Mouse (Mus musculus) intestine, postnatal 0 days (tissue): ENCODE measurements around the gene Hnrnph2. TPM values are rescaled to one million over a fixed set of nuclear protein-coding genes. Genes with fewer than 3 reads are reported as not detected.
A peak's percentile ranks its signal among the peaks of the same experiment; 100 is the strongest.

Experiments
- ATAC-seq: fragments of 200-750 bp; cut with Nextera tagmentation; 2 replicates; pipeline ENCODE4 v1.8.0; 2017; ENCODE audit warnings: mild to moderate bottlenecking, moderate TSS enrichment, moderate library complexity
- H3K27ac ChIP-seq: fragments of 300-500 bp; sonication (generic); 2 replicates; pipeline ENCODE4 v1.5.1; 2014; ENCODE audit warnings: mild to moderate bottlenecking, low read depth, low read length, moderate library complexity
- H3K27me3 ChIP-seq: fragments of 300-500 bp; sonication (generic); replicated peaks from 2 replicates; pipeline ENCODE4 v1.6.1; 2014; ENCODE audit warnings: low read length, mixed read lengths; ENCODE audit not compliant: control insufficient read depth, insufficient read depth
- H3K36me3 ChIP-seq: fragments of 300-500 bp; sonication (generic); 2 replicates; pipeline ENCODE4 v1.6.1; 2014; ENCODE audit warnings: mild to moderate bottlenecking, moderate library complexity; ENCODE audit not compliant: control insufficient read depth, insufficient read depth
- H3K4me1 ChIP-seq: fragments of 300-500 bp; sonication (generic); replicated peaks from 2 replicates; pipeline ENCODE4 v1.6.1; 2014; ENCODE audit warnings: antibody characterized with exemption, low read length, mixed read lengths; ENCODE audit not compliant: control insufficient read depth, insufficient read depth
- H3K4me2 ChIP-seq: fragments of 300-500 bp; sonication (generic); replicated peaks from 2 replicates; pipeline ENCODE4 v1.6.1; 2014; ENCODE audit warnings: low read depth, mild to moderate bottlenecking, moderate library complexity
- H3K4me3 ChIP-seq: fragments of 300-500 bp; sonication (generic); 2 replicates; pipeline ENCODE4 v1.5.1; 2014; ENCODE audit warnings: low read depth, low read length
- H3K9ac ChIP-seq: fragments of 300-500 bp; sonication (generic); 2 replicates; pipeline ENCODE4 v1.6.1; 2014; ENCODE audit warnings: mild to moderate bottlenecking, low read depth, low read length
- H3K9me3 ChIP-seq: fragments of 300-500 bp; sonication (generic); 2 replicates; pipeline ENCODE4 v1.6.1; 2016; ENCODE audit warnings: mixed run types; ENCODE audit not compliant: control insufficient read depth
- CTCF ChIP-seq: sonication (generic); IDR thresholded peaks from 2 replicates; pipeline ENCODE4 v1.5.1; 2016; ENCODE audit warnings: low read depth, mild to moderate bottlenecking, control low read depth, antibody characterized with exemption, moderate library complexity
- WGBS: fragments of 180-500 bp; shearing (Covaris S2); extraction: QIAGEN DNeasy Blood & Tissue Kit; methylation state at CpG from one replicate; pipeline ENCODE4 v1.1.7; 2014; 5-methylcytosine and 5-hydroxymethylcytosine counted together
- polyA plus RNA-seq: library from polyadenylated mRNA; unstranded; fragments of >200 nt; fragmentation: Nextera tagmentation; extraction: Ambion mirVana; gene quantifications from 2 replicates; pipeline ENCODE4 v1.2.1, GENCODE M21; 2015

The Hnrnph2 gene
- polyA plus RNA-seq = 81.7 and 88.7 TPM in 2 replicates

DNA sequence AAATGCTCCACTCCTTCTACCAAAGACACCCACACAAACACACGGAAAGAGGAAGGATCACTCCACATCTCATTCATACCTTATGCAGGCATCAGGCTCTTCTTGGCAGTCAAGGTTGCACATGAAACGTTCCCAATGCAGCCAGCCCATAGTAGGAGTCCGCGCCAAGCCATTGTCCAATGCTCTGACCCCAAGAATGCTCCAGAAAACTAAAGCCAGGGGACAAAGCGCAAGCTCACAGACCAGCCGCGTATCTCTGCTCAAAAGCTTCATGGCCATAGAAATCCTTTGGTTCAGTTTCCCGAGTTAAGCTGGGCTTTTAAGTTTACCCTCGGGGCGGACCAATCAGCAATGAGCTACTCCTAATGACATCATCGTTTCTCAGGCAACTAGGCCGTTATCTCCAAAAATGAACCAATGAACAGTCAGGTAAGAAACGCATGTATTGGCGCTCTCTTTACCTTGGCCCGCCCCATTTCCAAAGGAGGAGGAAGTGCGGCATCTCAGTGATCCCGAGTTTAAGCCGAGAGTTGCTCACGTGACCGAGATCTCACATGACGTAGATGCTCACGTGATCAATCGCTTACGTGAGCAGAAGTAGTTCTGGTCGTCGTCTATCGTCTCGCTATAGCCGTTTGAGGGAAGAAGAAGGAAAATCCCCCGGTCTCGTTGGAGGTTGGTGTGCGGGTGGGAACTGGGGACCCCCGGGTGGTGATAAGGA is at the start of gene Hnrnph2, which contains the start of gene Gla:
Gene Hnrnph2, plus strand, starts transcription at position 521 of the 721 bp plus-strand sequence.
Gene Gla, minus strand, starts transcription at position 467 of the 721 bp plus-strand sequence.
- 24% methylated on average over 33 of the region's 33 CpGs for WGBS
- H3K27ac ChIP-seq = peak within 1 kb of the TSS; percentile 88
- H3K4me3 ChIP-seq = peak within 1 kb of the TSS; percentile 57
- H3K9ac ChIP-seq = peak within 1 kb of the TSS; percentile 59
- H3K27me3 ChIP-seq = no peaks in the 10 kb centered on the region
- ATAC-seq = peak; percentile 99
- no peaks in the 10 kb centered on the region for H3K4me1 ChIP-seq
- H3K4me2 ChIP-seq = peak within 1 kb of the TSS; percentile 63
- H3K9me3 ChIP-seq = no peaks in the 10 kb centered on the region
- no peak for TF ChIP-seq CTCF
- H3K36me3 ChIP-seq = no peaks in the 10 kb centered on the region

DNA sequence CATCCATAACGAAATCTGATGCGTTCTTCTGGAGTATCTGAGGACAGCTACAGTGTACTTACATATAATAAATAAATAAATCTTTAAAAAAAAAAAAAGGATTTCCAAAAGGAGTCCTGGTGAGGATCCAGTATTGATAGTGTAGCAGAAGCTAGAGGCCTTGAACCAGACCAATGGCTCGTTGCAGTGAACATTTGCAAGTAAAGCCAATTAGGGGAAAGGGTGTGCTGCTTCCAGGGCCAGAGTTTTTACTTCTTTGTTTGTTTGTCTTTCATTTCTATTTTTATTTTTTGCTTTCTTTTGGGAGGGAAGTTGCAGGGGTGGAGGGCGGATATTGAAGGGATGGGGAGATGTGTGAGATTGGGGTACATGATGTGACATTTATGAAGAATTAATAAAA is 47.7 kb upstream of the Hnrnph2 start:
- TF ChIP-seq CTCF = no peak
- Histone ChIP-seq H3K27ac (no peak overlapping the region), H3K4me3 (no peak overlapping the region), H3K36me3 (no peaks in the 10 kb centered on the region), H3K9ac (no peak overlapping the region), H3K4me2 (no peak overlapping the region), H3K4me1 (no peaks in the 10 kb centered on the region), H3K27me3 (no peaks in the 10 kb centered on the region), H3K9me3 (no peaks in the 10 kb centered on the region)
- no peak for ATAC-seq
- WGBS = 75% methylated on average over 4 of the region's 4 CpGs

DNA sequence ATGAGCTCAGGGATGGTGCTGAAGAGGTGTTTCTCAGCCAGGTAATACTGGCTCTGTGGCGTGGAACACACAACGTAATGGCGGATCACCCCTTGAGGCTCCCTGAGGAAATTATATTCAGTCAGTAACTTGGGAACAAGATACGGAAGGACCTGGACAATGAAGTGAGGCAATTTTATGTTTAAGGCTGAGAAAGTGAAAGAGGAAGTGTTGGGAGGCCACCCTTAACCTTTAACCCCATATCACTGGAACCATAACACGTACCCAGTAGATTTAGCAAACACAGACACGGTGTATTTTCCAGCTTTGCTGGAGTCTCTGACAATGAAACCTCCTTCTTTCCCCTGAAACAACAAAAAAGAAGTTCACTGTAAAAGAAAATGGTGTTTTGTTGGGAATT is 46.6 kb upstream of the Hnrnph2 start:
- Histone ChIP-seq H3K27me3 (no peaks in the 10 kb centered on the region), H3K4me3 (no peak overlapping the region), H3K36me3 (no peaks in the 10 kb centered on the region), H3K4me1 (no peaks in the 10 kb centered on the region), H3K9ac (no peak overlapping the region), H3K9me3 (no peaks in the 10 kb centered on the region), H3K27ac (no peak overlapping the region), H3K4me2 (peak overlapping the region; percentile 43; the same call in 1 of the 2 replicates)
- WGBS = 41% methylated on average over 6 of the region's 6 CpGs
- TF ChIP-seq CTCF = no peak
- ATAC-seq = peak; percentile 82

DNA sequence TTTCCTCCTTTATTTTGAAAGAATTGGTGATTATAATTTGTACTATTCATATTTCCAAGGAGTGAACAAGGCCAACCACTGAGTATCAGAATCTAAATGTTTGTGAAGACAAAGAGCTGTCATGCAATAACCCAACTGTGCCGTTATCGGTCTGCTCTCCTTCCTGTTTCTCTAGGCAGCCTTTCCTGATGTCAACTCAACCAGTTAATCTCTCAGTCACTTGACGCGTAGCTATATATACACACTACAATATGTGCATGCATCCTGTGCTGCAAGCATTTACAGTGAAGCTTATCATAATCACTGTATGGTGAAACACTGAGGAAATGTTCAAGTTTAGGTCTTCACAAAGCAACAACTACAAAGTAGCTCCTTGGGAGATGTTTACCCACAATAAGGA is 36.7 kb upstream of the Hnrnph2 start:
- no peak overlapping the region for H3K27ac ChIP-seq
- TF ChIP-seq CTCF = no peak
- H3K36me3 ChIP-seq = no peaks in the 10 kb centered on the region
- no peak overlapping the region for H3K9ac ChIP-seq
- no peak for ATAC-seq
- H3K4me2 ChIP-seq = no peak overlapping the region
- no peaks in the 10 kb centered on the region for H3K9me3 ChIP-seq
- no peaks in the 10 kb centered on the region for H3K27me3 ChIP-seq
- 77% methylated on average over 4 of the region's 4 CpGs for WGBS
- H3K4me3 ChIP-seq = no peak overlapping the region
- no peaks in the 10 kb centered on the region for H3K4me1 ChIP-seq

DNA sequence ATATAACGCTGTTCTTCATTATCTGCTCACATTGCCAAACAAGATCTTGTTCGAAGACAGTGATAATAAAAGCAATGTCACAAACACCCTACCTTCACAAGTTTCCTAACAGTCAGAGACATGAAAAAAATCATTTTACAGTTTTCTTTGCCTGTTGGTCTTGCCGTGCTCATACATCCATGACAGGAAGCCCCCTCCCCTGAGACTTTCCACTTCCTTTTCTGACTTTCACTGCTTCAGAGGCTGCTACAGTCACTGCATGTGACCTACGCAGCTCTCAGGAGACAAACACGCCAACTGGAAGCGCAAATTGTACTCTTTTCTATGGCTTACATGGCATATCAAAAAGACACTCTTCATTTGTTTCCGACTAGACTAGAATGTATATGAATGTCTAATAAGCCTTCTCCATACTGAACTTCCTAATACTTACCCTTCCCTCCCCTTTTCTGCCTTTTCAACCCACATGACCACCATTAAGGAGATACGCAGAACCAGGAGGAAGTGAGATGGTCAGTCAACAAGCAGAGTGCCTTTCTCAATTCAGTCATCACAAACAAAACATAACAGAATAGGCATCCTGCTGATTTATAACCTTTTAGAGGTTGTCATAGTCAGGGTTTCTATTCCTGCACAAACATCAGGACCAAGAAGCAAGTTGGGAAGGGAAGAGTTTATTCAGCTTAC is 34.3 kb upstream of the Hnrnph2 start:
- Histone ChIP-seq H3K27ac (no peak overlapping the region), H3K9ac (no peak overlapping the region), H3K36me3 (no peaks in the 10 kb centered on the region), H3K9me3 (no peaks in the 10 kb centered on the region), H3K4me2 (no peak overlapping the region), H3K4me3 (no peak overlapping the region), H3K4me1 (no peaks in the 10 kb centered on the region), H3K27me3 (no peaks in the 10 kb centered on the region)
- no peak for ATAC-seq
- no peak for TF ChIP-seq CTCF
- WGBS = 71% methylated on average over 8 of the region's 8 CpGs

DNA sequence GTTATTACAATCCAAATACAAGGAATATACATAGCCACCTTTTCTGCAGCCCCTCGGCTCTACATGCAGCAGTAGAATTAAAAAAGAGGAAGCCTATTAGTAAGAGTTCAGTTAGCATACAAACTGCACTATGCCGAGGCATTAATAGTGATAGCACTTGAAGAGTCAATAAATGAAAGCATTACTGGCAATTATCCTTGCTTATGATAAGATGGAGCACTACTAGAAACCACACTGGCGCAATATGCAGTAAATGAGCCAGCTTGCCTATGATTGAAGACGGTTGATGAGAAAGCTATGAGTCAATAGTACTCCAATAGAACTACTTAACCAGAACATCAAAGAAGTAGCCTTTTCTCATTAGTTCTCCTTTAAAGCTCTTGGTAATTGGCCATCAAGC is 23.1 kb upstream of the Hnrnph2 start:
- H3K27ac ChIP-seq = no peak overlapping the region
- no peak overlapping the region for H3K4me3 ChIP-seq
- ATAC-seq = no peak
- no peaks in the 10 kb centered on the region for H3K9me3 ChIP-seq
- 62% methylated on average over 4 of the region's 4 CpGs for WGBS
- no peaks in the 10 kb centered on the region for H3K27me3 ChIP-seq
- H3K4me1 ChIP-seq = no peaks in the 10 kb centered on the region
- TF ChIP-seq CTCF = no peak
- no peak overlapping the region for H3K9ac ChIP-seq
- H3K36me3 ChIP-seq = no peaks in the 10 kb centered on the region
- H3K4me2 ChIP-seq = no peak overlapping the region
